Mouse (Mus musculus) G1E (cell line): ENCODE measurements at regions not wholly inside any gene's neighbourhood (a gene's known extent, or its start where the extent isn't known, plus 50 kb on each side); places are given as distances from the start of the nearest gene placed in this dataset.

ENCODE experiments used
- ATAC-seq: 2 replicates; pipeline ENCODE4 v1.8.0; 2016; ENCODE audit warnings: mild to moderate bottlenecking; ENCODE audit not compliant: insufficient number of reproducible peaks, poor library complexity, low FRiP score, severe bottlenecking; ENCODE audit errors: extremely low read depth
- DNase-seq: peaks from one replicate; pipeline ENCODE4 v3.0.0; 2012; ENCODE audit warnings: low spot score
- H3K27me3 ChIP-seq: 2 replicates; pipeline ENCODE4 v1.6.1; 2012; ENCODE audit warnings: mild to moderate bottlenecking, low read length, inconsistent platforms; ENCODE audit not compliant: insufficient read depth
- H3K36me3 ChIP-seq: replicated peaks from 2 replicates; pipeline ENCODE3; 2012; ENCODE audit warnings: mild to moderate bottlenecking, inconsistent platforms
- H3K4me1 ChIP-seq: 2 replicates; pipeline ENCODE4 v1.6.1; 2012; ENCODE audit warnings: low read depth, low read length, inconsistent platforms, mixed read lengths; ENCODE audit not compliant: insufficient read depth
- H3K4me3 ChIP-seq: 2 replicates; pipeline ENCODE4 v1.5.1; 2012; ENCODE audit warnings: low read depth, mild to moderate bottlenecking, inconsistent platforms, low read length, moderate library complexity, mixed read lengths
- H3K9me3 ChIP-seq: replicated peaks from 2 replicates; pipeline ENCODE4 v1.6.1; 2012; ENCODE audit warnings: inconsistent platforms
- CTCF ChIP-seq: IDR thresholded peaks from 2 replicates; pipeline ENCODE4 v1.5.1; 2012; ENCODE audit warnings: low read depth, low read length, inconsistent platforms, mixed read lengths
- GATA1 ChIP-seq: IDR thresholded peaks from 2 replicates; pipeline ENCODE4 v1.6.1; 2012; ENCODE audit warnings: borderline replicate concordance, low read length, inconsistent platforms, mixed read lengths
- GATA2 ChIP-seq: IDR thresholded peaks from 2 replicates; pipeline ENCODE4 v1.6.1; 2012; ENCODE audit warnings: low read depth, low read length, inconsistent platforms, borderline replicate concordance
- POLR2AphosphoS5 ChIP-seq: IDR thresholded peaks from 2 replicates; pipeline ENCODE4 v1.6.1; 2012; ENCODE audit warnings: low read depth, low read length, inconsistent platforms; ENCODE audit not compliant: insufficient replicate concordance
- TAL1 ChIP-seq: conservative IDR thresholded peaks from 2 replicates; pipeline ENCODE4 v1.6.1; 2012; ENCODE audit warnings: low read depth, low read length, inconsistent platforms, mixed read lengths

DNA sequence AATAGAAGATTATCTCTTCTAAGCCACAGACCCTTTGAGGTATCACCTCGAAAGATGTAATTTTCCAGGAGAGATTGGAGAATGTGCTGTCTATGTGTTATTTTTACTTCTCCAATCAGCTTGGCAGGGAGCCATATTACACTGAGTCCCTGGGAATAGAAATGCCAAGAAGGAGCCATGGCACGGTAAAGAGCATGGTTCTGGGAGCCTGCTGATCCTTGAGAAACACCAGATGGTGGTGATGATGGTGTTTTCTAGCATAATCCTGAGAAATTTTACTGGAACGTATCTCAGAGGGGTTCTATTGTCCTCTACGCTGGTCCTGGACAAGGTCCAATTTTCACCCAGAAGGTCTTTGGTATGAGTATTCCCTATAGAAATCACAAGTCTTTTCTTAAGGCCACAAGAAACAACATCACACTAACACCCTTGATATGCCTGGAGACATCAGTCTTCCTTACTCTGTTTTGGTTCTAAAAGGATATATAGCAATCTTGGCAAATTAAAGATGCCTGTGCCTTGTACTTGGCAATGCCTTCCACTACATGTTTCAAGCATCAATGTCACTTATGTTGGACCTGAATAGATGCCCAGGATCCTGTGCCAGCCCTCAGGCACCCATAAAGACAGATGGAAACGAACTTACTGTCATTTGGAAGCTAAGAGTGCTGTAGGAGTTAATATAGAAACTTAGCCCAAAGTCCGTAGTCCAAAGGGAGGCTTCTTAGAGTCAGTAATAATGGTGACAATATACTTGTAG is 1449.8 kb upstream of the Lrrc6 start:
- Histone ChIP-seq H3K4me3 (no peak overlapping the region), H3K4me1 (no peaks in the 10 kb centered on the region), H3K36me3 (no peaks in the 10 kb centered on the region), H3K9me3 (no peaks in the 10 kb centered on the region), H3K27me3 (no peaks in the 10 kb centered on the region)
- DNase-seq: no peak
- TF ChIP-seq CTCF (no peak), GATA1 (no peak), TAL1 (no peak), POLR2AphosphoS5 (no peak), GATA2 (no peak)
- no peak for ATAC-seq

DNA sequence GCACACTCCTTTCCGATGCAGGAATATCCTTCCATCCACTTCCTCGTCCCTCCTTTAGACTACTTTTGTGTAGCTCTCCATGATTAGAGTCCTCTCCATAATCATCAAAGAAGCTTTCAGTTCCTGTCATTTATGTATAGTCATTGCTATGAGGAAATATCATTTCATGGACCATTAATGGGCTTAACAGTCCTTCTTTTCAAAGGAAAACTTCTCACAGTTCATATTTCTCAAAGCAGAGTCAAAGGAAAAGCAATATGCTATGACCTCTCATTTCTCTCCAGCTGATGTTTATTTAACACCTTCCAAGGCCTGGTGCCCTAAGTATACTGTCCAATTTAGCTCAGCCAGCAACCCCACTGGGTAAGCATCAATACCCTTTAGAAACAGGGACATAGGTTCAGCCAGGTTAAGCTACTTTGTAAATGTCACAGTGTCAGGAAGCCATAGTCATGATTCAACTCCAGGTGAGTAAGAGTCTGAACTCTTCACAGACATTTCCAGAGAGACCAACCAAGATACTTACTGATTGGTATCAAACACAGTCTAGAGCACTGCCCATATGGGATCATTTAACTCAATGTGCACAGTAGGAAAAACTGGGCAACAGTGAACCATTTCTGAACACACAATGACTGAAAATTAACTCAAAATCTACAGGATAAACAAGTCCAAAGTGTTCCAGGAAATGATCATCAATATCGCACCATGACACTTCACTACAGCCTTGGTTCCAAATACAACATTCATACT is 1443.8 kb upstream of the Lrrc6 start:
- DNase-seq (no peak), ATAC-seq (no peak)
- Histone ChIP-seq H3K9me3 (no peaks in the 10 kb centered on the region), H3K4me3 (no peak overlapping the region), H3K27me3 (no peaks in the 10 kb centered on the region), H3K36me3 (no peaks in the 10 kb centered on the region), H3K4me1 (no peaks in the 10 kb centered on the region)
- TF ChIP-seq CTCF: no peak
- TF ChIP-seq GATA2: no peak
- no peak for TF ChIP-seq GATA1
- TF ChIP-seq TAL1: no peak
- no peak for TF ChIP-seq POLR2AphosphoS5

DNA sequence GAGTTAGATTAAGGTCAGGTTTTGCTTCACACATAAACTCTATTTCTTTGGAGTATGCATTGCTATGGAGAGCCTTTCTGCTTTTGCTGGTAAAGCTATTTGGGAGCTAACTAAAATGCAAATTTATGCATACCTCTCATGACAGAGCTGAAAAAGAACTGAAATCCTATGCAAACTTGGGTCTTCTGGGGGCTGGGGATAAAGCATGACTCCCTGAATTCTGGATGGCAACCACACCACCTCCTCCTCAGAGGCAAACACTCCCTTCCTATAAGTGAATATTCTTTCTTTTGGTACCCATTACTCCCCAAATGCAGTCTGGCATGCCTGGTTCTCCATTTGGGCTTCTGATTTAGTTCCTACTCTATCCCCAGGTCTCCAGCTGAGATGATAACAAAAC is 1442.3 kb upstream of the Lrrc6 start:
- H3K4me3 ChIP-seq: no peak overlapping the region
- DNase-seq (no peak), ATAC-seq (no peak)
- no peaks in the 10 kb centered on the region for H3K27me3 ChIP-seq
- no peaks in the 10 kb centered on the region for H3K9me3 ChIP-seq
- H3K4me1 ChIP-seq: no peaks in the 10 kb centered on the region
- TF ChIP-seq GATA1 (no peak), CTCF (no peak), TAL1 (no peak), POLR2AphosphoS5 (no peak), GATA2 (no peak)
- no peaks in the 10 kb centered on the region for H3K36me3 ChIP-seq

DNA sequence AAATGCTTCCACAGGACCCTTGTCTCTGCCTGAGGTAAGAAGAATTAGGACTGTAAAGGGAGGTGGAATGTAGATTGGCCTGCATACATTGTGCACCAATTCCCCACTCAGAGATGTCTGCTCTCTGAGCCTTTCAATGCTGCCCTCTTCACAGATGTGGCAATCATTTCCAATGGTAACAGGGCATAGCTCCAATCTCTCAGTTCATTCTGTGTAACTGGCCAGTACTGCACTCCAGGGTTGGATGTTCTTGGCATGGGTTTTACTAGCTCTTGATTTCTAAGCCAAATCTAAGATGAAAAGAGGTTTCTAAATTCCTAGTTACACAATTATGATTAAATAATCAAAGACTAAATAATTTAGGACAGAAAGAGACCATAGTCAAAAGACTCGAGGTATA is 1439.8 kb upstream of the Lrrc6 start:
- Histone ChIP-seq H3K36me3 (no peaks in the 10 kb centered on the region), H3K27me3 (no peaks in the 10 kb centered on the region), H3K4me3 (no peak overlapping the region), H3K4me1 (no peaks in the 10 kb centered on the region), H3K9me3 (no peaks in the 10 kb centered on the region)
- no peak for DNase-seq
- TF ChIP-seq GATA2: no peak
- no peak for TF ChIP-seq POLR2AphosphoS5
- ATAC-seq: no peak

DNA sequence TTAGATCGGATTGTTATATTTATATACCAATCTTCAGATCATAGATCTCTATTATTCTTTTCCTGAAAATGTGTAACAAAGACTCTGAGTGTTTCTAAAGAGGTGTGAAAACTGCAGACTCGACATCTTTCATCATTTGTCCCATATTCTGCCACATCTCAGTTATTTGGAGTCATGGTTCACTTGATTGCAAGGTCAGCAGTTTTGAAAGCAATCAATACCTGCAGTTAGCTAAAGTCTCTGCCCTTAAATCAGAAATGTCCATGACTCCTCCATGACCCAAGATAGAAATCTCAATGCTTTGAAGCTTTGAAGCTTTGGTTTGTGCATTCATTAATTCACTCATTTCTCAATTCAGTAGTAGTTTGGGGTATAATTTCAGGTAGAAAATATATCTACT is 1424.2 kb upstream of the Lrrc6 start:
- H3K36me3 ChIP-seq: no peaks in the 10 kb centered on the region
- no peaks in the 10 kb centered on the region for H3K27me3 ChIP-seq
- TF ChIP-seq CTCF: no peak
- TF ChIP-seq TAL1: no peak
- no peak for TF ChIP-seq GATA1
- no peaks in the 10 kb centered on the region for H3K4me1 ChIP-seq
- H3K4me3 ChIP-seq: no peak overlapping the region
- DNase-seq (no peak), ATAC-seq (no peak)
- no peaks in the 10 kb centered on the region for H3K9me3 ChIP-seq

DNA sequence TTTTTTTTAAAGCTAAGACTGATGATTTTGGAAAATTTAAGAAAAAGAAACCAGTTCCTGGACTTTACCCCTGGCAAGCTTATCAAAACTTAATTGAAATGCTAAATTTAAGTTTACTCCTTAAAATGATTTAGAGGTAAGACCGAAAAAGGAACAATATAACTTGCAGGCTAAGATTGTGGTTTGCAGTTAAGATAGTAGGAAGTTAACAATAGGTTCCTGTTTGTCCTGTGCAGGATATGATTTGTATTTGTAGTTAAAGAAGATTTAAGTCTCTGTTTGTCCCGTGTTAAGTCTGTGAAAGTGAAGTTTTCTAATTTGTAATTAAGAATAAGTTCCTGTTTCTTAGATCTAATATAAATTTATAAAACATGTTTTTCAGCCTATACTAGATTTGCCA is 1406.3 kb upstream of the Lrrc6 start:
- ATAC-seq (no peak), DNase-seq (no peak)
- Histone ChIP-seq H3K4me3 (no peak overlapping the region), H3K9me3 (no peaks in the 10 kb centered on the region), H3K36me3 (no peaks in the 10 kb centered on the region), H3K4me1 (no peaks in the 10 kb centered on the region), H3K27me3 (no peaks in the 10 kb centered on the region)
- no peak for TF ChIP-seq TAL1
- no peak for TF ChIP-seq GATA2
- no peak for TF ChIP-seq POLR2AphosphoS5
- no peak for TF ChIP-seq CTCF
